Mouse (Mus musculus): ENCODE results near the gene Pdgfc.

- TF ChIP-seq GATA1 (IDR thresholded peaks at IDR 0.05; ENCODE audit: borderline replicate concordance, low read length) (no peak), FLI1 (IDR thresholded peaks at IDR 0.05; ENCODE audit: low read length) (no peak)
Measured at GRCm38 (mm10) chr3:81262801-81263200, 226.6 kb downstream of the Pdgfc start.
